Mouse (Mus musculus) embryonic facial prominence, embryonic 11.5 days (tissue): ENCODE measurements at regions not wholly inside any gene's neighbourhood (a gene's known extent, or its start where the extent isn't known, plus 50 kb on each side); places are given as distances from the start of the nearest gene placed in this dataset.
"Not testable (repeated sequence)": the region's sequence is repeated elsewhere in the genome, so short reads cannot be mapped to it uniquely, and the experiment has no call there.

Source experiments
- ATAC-seq: fragments of 200-750 bp; cut with Nextera tagmentation; replicated peaks from 2 replicates; pipeline ENCODE4 v1.8.0; 2017; ENCODE audit warnings: low read depth; ENCODE audit not compliant: insufficient number of reproducible peaks, low FRiP score, low TSS enrichment
- DNase-seq: peaks from one replicate; pipeline ENCODE4 v3.0.0-alpha.2; 2015; ENCODE audit warnings: low spot score
- H3K27ac ChIP-seq: fragments of 300-500 bp; sonication (generic); replicated peaks from 2 replicates; pipeline ENCODE4 v1.5.1; 2014; ENCODE audit warnings: mild to moderate bottlenecking, low read depth, low read length, control low read depth
- H3K27me3 ChIP-seq: fragments of 300-500 bp; sonication (generic); 2 replicates; pipeline ENCODE4 v1.6.1; 2014; ENCODE audit warnings: mild to moderate bottlenecking, low read length, moderate library complexity, mixed read lengths; ENCODE audit not compliant: control insufficient read depth, insufficient read depth
- H3K36me3 ChIP-seq: fragments of 300-500 bp; sonication (generic); replicated peaks from 2 replicates; pipeline ENCODE4 v1.6.1; 2014; ENCODE audit warnings: low read depth, mild to moderate bottlenecking, low read length, moderate library complexity, mixed read lengths; ENCODE audit not compliant: control insufficient read depth, insufficient read depth
- H3K4me1 ChIP-seq: fragments of 300-500 bp; sonication (generic); 2 replicates; pipeline ENCODE4 v1.6.1; 2014; ENCODE audit warnings: low read length, mixed read lengths; ENCODE audit not compliant: control insufficient read depth, insufficient read depth
- H3K4me2 ChIP-seq: fragments of 300-500 bp; sonication (generic); 2 replicates; pipeline ENCODE4 v1.6.1; 2014; ENCODE audit warnings: low read depth, mild to moderate bottlenecking, control low read depth, low read length, moderate library complexity
- H3K4me3 ChIP-seq: fragments of 300-500 bp; sonication (generic); 2 replicates; pipeline ENCODE4 v1.5.1; 2014; ENCODE audit warnings: low read depth, low read length, control low read depth
- H3K9ac ChIP-seq: fragments of 300-500 bp; sonication (generic); replicated peaks from 2 replicates; pipeline ENCODE4 v1.6.1; 2014; ENCODE audit warnings: mild to moderate bottlenecking, control low read depth, low read length
- H3K9me3 ChIP-seq: fragments of 300-500 bp; sonication (generic); replicated peaks from 2 replicates; pipeline ENCODE4 v1.6.1; 2016; ENCODE audit warnings: mild to moderate bottlenecking, low read length, inconsistent platforms, mixed read lengths; ENCODE audit not compliant: control insufficient read depth
- WGBS: fragments of 180-500 bp; shearing (Covaris S2); extraction: QIAGEN DNeasy Blood & Tissue Kit; methylation state at CpG from one replicate; pipeline ENCODE4 v1.1.7; 2014; 5-methylcytosine and 5-hydroxymethylcytosine counted together

DNA sequence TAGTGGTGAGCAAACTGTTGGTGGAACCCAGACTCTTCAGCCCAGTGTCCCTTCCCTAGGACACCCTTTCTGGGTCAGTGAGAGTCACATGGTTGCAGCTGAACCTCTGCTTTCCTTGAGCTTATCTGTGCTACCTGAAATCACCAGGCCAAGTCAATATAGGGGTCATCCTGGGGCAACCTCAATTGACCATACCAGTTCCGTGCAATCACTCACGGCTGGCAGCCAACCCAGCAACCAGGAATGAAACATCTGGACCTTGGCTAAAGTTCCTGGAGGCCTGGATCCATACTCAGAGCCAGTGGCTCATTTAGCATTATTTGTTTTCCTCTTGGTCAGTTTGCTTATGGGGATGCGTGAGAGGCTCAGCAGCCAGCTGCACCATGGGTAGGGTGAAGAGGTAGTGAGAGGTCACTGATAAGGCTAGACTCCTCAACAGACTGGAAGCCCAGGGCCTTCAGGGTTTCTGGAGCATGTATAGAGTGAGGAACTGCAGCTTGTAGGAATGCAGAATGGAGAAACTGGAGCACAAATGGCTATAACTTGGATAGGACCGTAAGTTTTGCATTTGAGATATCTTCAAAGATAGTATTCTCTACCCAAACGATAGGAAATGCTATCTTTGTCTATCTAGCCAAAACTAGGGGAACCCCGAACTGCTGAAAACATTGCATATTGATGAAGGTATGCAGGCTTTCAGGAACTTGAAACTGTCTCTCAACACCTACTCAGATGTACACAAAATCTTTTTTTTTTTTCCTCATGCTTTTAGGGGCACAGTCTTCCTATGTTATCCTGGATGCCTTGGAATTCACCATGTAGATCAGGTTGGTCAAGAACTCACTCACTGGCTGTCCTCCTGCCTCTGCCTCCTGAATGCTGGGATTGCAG lies 56.4 kb upstream of the Atxn1 start:
- WGBS: 79% methylated on average over 6 of the region's 6 CpGs
- DNase-seq: no peak
- H3K9ac ChIP-seq: no peak overlapping the region
- no peak overlapping the region for H3K4me3 ChIP-seq
- no peak overlapping the region for H3K27ac ChIP-seq
- H3K36me3 ChIP-seq: no peaks in the 10 kb centered on the region
- ATAC-seq: no peak
- H3K4me1 ChIP-seq: peaks cover 2% of the 10 kb centered on the region; the same call in 1 of the 2 replicates
- H3K4me2 ChIP-seq: no peak overlapping the region
- no peaks in the 10 kb centered on the region for H3K27me3 ChIP-seq
- H3K9me3 ChIP-seq: no peaks in the 10 kb centered on the region

DNA sequence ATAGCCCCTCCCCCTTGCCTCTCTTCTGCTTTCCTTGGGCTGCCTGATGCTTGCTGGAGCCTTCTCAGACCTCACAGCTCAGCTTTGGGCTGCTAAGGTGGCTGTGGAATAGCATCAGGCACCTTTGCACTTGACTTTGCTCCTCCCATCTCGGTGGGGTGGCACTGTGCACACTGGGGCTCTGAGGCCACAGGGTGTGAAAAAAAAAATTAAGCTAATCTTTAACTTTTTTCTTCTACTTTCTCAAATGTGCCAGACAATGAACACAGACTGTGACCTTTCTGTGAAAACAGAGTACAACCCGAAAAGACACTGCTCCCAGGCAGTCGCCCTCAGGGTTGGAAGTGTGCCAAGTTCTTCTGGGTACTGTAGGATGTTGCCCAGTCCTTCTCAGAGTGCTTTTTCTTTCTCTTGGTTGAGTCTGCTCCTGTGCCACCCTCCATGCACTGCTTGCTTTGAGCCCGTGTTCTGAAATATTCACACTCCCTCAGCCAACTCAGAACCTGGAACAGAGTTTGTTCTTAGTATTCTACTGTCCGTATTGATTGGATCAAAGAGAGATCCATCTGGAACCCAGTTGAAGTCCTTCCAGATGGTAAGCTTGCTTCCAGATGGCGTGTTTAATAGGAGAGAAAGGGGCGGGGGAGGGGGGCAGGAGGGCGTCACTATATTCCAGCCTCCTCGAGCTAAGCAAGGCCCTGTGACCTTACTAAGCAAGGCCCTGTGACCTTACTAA lies 54.8 kb upstream of the Atxn1 start:
- no peaks in the 10 kb centered on the region for H3K36me3 ChIP-seq
- DNase-seq: peak; percentile 60
- H3K9ac ChIP-seq: no peak overlapping the region
- H3K4me3 ChIP-seq: no peak overlapping the region
- peaks cover 2% of the 10 kb centered on the region; the same call in 1 of the 2 replicates for H3K4me1 ChIP-seq
- peak; percentile 59 for ATAC-seq
- H3K4me2 ChIP-seq: no peak overlapping the region
- WGBS: 29% methylated on average over 9 of the region's 9 CpGs
- no peaks in the 10 kb centered on the region for H3K9me3 ChIP-seq
- H3K27ac ChIP-seq: no peak overlapping the region
- no peaks in the 10 kb centered on the region for H3K27me3 ChIP-seq

DNA sequence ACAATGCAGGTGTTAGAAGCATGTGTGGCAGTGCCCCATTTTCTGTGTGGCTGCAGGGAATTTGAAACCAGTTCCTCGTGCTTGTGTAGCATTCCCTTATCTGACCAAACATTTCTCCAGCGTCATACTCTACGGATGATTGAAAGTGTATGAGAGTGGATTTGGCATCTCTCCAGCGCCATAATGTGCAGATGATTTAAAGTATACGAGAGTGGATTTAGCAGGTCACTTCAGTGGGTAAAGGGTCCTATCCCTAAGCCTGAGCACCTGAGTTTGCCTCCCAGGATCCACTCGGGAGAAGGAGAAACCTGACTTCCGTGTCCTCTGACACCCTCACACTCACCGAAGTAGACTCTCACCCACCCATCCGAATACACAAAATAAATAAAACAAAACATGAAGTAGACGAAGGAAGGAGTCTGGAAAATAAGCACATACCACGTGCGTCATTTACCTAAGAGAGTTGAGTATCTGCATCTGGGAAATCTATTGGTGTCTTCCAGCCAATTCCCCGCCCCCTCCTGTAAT lies 54.2 kb upstream of the Atxn1 start:
- Histone ChIP-seq H3K9ac (no peak overlapping the region), H3K9me3 (no peaks in the 10 kb centered on the region), H3K27me3 (no peaks in the 10 kb centered on the region), H3K27ac (no peak overlapping the region), H3K36me3 (no peaks in the 10 kb centered on the region), H3K4me2 (no peak overlapping the region), H3K4me1 (peaks cover 2% of the 10 kb centered on the region; the same call in 1 of the 2 replicates), H3K4me3 (no peak overlapping the region)
- DNase-seq (no peak), ATAC-seq (no peak)
- WGBS: 70% methylated on average over 13 of the region's 13 CpGs

DNA sequence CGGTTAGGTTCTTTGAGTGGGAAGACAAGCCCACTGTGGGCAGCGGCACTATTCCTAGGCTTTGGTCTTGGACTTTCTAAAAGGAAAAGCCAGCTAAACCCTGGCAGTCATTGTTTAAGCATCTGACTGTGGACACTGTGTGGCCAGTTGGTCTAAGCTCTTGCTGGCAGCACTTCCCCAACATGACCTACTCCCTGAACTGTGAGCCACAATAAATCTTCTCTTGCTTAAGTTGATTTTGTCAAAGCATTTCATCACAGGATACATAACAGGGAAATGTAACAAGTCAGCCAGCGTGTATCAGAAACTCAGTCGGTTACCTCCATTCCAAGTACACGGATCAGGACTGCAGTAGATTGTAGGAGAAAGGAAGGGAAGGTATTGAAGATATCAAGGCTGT lies 52.9 kb upstream of the Atxn1 start:
- no peaks in the 10 kb centered on the region for H3K9me3 ChIP-seq
- no peak for DNase-seq
- 89% methylated on average over 5 of the region's 5 CpGs for WGBS
- no peaks in the 10 kb centered on the region for H3K36me3 ChIP-seq
- no peaks in the 10 kb centered on the region for H3K27me3 ChIP-seq
- no peak overlapping the region for H3K27ac ChIP-seq
- H3K4me1 ChIP-seq: peaks cover 2% of the 10 kb centered on the region; the same call in 1 of the 2 replicates
- no peak overlapping the region for H3K9ac ChIP-seq
- H3K4me2 ChIP-seq: no peak overlapping the region
- H3K4me3 ChIP-seq: no peak overlapping the region
- ATAC-seq: no peak

- not testable (repeated sequence) for ATAC-seq, H3K27me3 ChIP-seq, H3K4me3 ChIP-seq, H3K4me1 ChIP-seq, H3K27ac ChIP-seq, H3K9ac ChIP-seq, H3K36me3 ChIP-seq, H3K9me3 ChIP-seq, DNase-seq, H3K4me2 ChIP-seq
- 75% methylated on average over 2 of the region's 2 CpGs for WGBS
Measured at GRCm38 (mm10) chr13:46017011-46017410, 52.2 kb upstream of the Atxn1 start.

DNA sequence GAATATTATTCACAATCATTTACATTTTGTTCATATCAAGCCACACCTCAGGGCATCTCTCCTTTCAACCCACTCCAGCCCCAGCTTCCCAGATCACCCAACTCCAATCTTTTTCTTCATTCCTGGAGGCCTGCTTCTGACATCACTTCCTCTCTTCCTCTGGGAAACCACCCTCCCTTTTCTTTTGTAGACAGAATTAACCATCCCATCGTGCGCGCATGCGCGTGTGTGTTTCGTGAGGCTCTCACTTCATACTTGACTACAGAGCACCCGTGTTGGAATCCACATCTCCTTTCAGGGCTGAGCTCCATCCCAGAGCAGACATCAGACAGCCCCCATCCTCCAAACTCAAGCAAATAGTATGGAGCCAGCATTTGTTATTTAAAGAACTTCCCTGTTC lies 50.4 kb upstream of the Atxn1 start:
- peaks cover 2% of the 10 kb centered on the region; the same call in 1 of the 2 replicates for H3K4me1 ChIP-seq
- no peak overlapping the region for H3K27ac ChIP-seq
- no peak overlapping the region for H3K4me2 ChIP-seq
- no peak for DNase-seq
- no peaks in the 10 kb centered on the region for H3K27me3 ChIP-seq
- no peak overlapping the region for H3K4me3 ChIP-seq
- no peaks in the 10 kb centered on the region for H3K9me3 ChIP-seq
- H3K36me3 ChIP-seq: no peaks in the 10 kb centered on the region
- no peak for ATAC-seq
- WGBS: 85% methylated on average over 7 of the region's 7 CpGs
- no peak overlapping the region for H3K9ac ChIP-seq

DNA sequence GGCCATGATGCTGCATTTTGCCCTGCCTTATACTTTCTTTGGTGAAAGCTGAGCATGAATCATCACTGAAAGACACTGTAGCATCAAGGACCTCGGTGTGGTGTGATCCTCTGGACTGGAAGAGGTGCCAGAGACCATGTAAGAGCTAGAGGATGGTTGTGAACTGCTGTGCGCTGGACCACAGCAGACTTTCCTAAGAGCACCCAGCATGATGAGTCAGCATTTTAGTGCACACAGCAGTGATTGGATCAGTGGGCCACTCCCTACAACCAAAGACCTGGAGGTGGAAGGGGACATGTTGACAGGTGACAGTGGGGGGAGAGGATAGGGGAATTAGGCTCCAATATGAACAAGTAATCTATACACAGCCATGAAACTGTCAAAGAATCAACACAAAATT lies 49.8 kb upstream of the Atxn1 start:
- Histone ChIP-seq H3K27ac (no peak overlapping the region), H3K4me2 (no peak overlapping the region), H3K4me3 (no peak overlapping the region), H3K27me3 (no peaks in the 10 kb centered on the region), H3K36me3 (no peaks in the 10 kb centered on the region), H3K9ac (no peak overlapping the region), H3K4me1 (peaks cover under 1% of the 10 kb centered on the region; the same call in 1 of the 2 replicates), H3K9me3 (no peaks in the 10 kb centered on the region)
- no peak for ATAC-seq
- WGBS: 76% methylated on average over 2 of the region's 2 CpGs
- DNase-seq: no peak
